Mouse (Mus musculus) right cerebral cortex, postnatal 25 days (tissue): ENCODE measurements around the gene Upp1.

Source experiments
- DNase-seq: peaks from one replicate; pipeline ENCODE4 v3.0.0; 2022

Upp1 gene

DNA sequence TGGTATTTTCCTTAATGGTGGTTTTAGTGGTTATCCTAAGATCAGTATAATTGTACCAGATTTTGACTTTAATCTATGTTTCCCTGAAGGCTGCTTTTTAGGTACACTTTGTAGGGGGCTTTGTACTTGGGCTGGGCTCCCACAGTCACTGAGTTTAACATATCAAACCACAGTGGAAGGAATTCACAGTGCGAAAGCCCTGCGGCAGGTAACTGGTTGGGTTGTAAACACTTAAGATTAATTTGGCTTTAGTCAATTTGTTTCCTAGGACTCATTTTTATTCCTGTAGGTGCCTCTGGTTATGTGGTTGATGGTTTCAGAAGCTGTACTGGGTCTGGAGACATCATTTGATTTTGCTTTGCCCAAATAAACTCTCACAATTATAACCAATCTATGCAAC is 49.4 kb downstream of the Upp1 start:
- no peak for DNase-seq

GRCm38 (mm10) chr11:9181477-9181876 is 63.6 kb downstream of the Upp1 start:
- DNase-seq = no peak
